Mouse (Mus musculus) CH12.LX (cell line): Measurements from ENCODE around the gene Pla1a.

Source experiments
- CTCF ChIP-seq, 2 experiments: IDR thresholded peaks in 1 of 2; conservative IDR thresholded peaks in 1 of 2; 2 replicates each; pipeline ENCODE4 v1.5.1; 2011 to 2012; ENCODE audit warnings: low read depth in 2 of 2, low read length in 2 of 2, improper control_type of control experiment in 1 of 2, inconsistent platforms in 1 of 2, mild to moderate bottlenecking in 1 of 2, moderate library complexity in 1 of 2
- ELF1 ChIP-seq: IDR thresholded peaks from 2 replicates; pipeline ENCODE4 v1.6.1; 2014; ENCODE audit warnings: low read depth, mild to moderate bottlenecking, inconsistent platforms, low read length, improper control_type of control experiment
- EP300 ChIP-seq: IDR thresholded peaks from 2 replicates; pipeline ENCODE4 v1.6.1; 2011; ENCODE audit warnings: low read length, improper control_type of control experiment
- HCFC1 ChIP-seq: IDR thresholded peaks from 2 replicates; pipeline ENCODE4 v1.6.1; 2012; ENCODE audit warnings: low read depth, mild to moderate bottlenecking, inconsistent platforms, low read length, improper control_type of control experiment
- NRF1 ChIP-seq: IDR thresholded peaks from 2 replicates; pipeline ENCODE4 v1.6.1; 2014; ENCODE audit warnings: low read depth, mild to moderate bottlenecking, inconsistent platforms, low read length, improper control_type of control experiment, moderate library complexity
- ZNF384 ChIP-seq: IDR thresholded peaks from 2 replicates; pipeline ENCODE4 v1.6.1; 2012; ENCODE audit warnings: low read depth, low read length, improper control_type of control experiment, inconsistent platforms

- TF ChIP-seq EP300 (no peak; the same call in 1 of the 2 replicates), HCFC1 (no peak), CTCF (conservative IDR thresholded peaks at IDR 0.05 in 1 of 2, IDR thresholded peaks at IDR 0.05 in 1 of 2; ENCODE audit: low read depth in 2 of 2, low read length in 2 of 2) (no peak), ZNF384 (0 out of 2 replicates have a peak, but pooled peaks have one; percentile 47), NRF1 (no peak), ELF1 (no peak)
Observed at GRCm38 (mm10) chr16:38461749-38462148, 28.8 kb upstream of the Pla1a start.
